In genomic region chr7:30588676-30589434, GRCm38 (mm10) we compare ENCODE assay signal across 8 mouse cellular contexts. TPM values are rescaled to one million over a fixed set of nuclear protein-coding genes. Genes with fewer than 3 reads are reported as not detected.
DNase-seq lines count a peak whose midpoint lies in the region; ATAC-seq and TF ChIP-seq lines count a peak whose summit lies in the region.

Kmt2b (minus strand) TSS chr7:30588726.

- no peaks in the 10 kb centered on the region for H3K9me3 ChIP-seq in ES-Bruce4 (replicated peaks; ENCODE audit: control insufficient read depth, insufficient read depth, low read length, poor library complexity, severe bottlenecking)
- no peaks in the 10 kb centered on the region for H3K9me3 ChIP-seq in forebrain, embryonic 13.5 days (replicated peaks)
- H3K9me3 ChIP-seq in liver, postnatal 0 days (ENCODE audit: low read length), result no peaks in the 10 kb centered on the region
- no peaks in the 10 kb centered on the region for H3K9me3 ChIP-seq in neural tube, embryonic 14.5 days (ENCODE audit: control insufficient read depth, low read length)

- peaks cover 25% of the 10 kb centered on the region for H3K36me3 ChIP-seq in ES-Bruce4 (ENCODE audit: control insufficient read depth, insufficient read depth, low read length, poor library complexity, severe bottlenecking)
- peaks cover 30% of the 10 kb centered on the region for H3K36me3 ChIP-seq in forebrain, embryonic 13.5 days (ENCODE audit: poor library complexity, severe bottlenecking)
- peaks cover 30% of the 10 kb centered on the region for H3K36me3 ChIP-seq in liver, postnatal 0 days (replicated peaks; ENCODE audit: insufficient read depth, low read length)
- peaks cover 28% of the 10 kb centered on the region for H3K36me3 ChIP-seq in neural tube, embryonic 14.5 days (ENCODE audit: control insufficient read depth, insufficient read depth, low read length)

- DNase-seq in heart, postnatal 10 days, result peak; percentile 96 to 98
- DNase-seq in large intestine, adult 2 months (ENCODE audit: low read depth, low spot score), result peak; percentile 98
- peak; percentile 96 for DNase-seq in liver, postnatal 0 days
- peak; percentile 94 for DNase-seq in testis, postnatal 10 days (ENCODE audit: low spot score)

- H3K4me2 ChIP-seq in forebrain, embryonic 13.5 days, result peak within 1 kb of the TSS; percentile 97
- H3K4me2 ChIP-seq in liver, postnatal 0 days (ENCODE audit: low read depth, low read length), result peak within 1 kb of the TSS; percentile 88
- H3K4me2 ChIP-seq in neural tube, embryonic 14.5 days (ENCODE audit: low read depth, low read length), result peak within 1 kb of the TSS; percentile 97

- H3K4me3 ChIP-seq in ES-Bruce4 (ENCODE audit: low read depth, low read length), result peak within 1 kb of the TSS; percentile 100
- peak within 1 kb of the TSS; percentile 97 for H3K4me3 ChIP-seq in forebrain, embryonic 13.5 days
- peak within 1 kb of the TSS; percentile 99 for H3K4me3 ChIP-seq in liver, postnatal 0 days (ENCODE audit: low read depth, low read length)
- peak within 1 kb of the TSS; percentile 93 for H3K4me3 ChIP-seq in neural tube, embryonic 14.5 days (ENCODE audit: low read depth, low read length)

- under 1% methylated on average over 51 of the region's 68 CpGs for WGBS in forebrain, embryonic 13.5 days
- under 1% methylated on average over 61 of the region's 68 CpGs for WGBS in large intestine, adult 2 months
- under 1% methylated on average over 54 of the region's 68 CpGs for WGBS in liver, postnatal 0 days (ENCODE audit: insufficient replicate concordance)
- WGBS in neural tube, embryonic 14.5 days, result 0% methylated on average over 52 of the region's 68 CpGs

- peak within 1 kb of the TSS; percentile 98 for H3K9ac ChIP-seq in ES-Bruce4 (ENCODE audit: low read depth, poor library complexity, severe bottlenecking)
- H3K9ac ChIP-seq in forebrain, embryonic 13.5 days, result peak within 1 kb of the TSS; percentile 99
- peak within 1 kb of the TSS; percentile 99 for H3K9ac ChIP-seq in liver, postnatal 0 days (replicated peaks)
- H3K9ac ChIP-seq in neural tube, embryonic 14.5 days (replicated peaks; ENCODE audit: low read depth, low read length), result peak within 1 kb of the TSS; percentile 96

- no peak for TF ChIP-seq EP300 in ES-Bruce4 (IDR thresholded peaks at IDR 0.05; ENCODE audit: insufficient read depth, low read depth, low read length)
- no peak for TF ChIP-seq EP300 in liver, postnatal 0 days (IDR thresholded peaks at IDR 0.05; ENCODE audit: low read depth)

- peak; percentile 89 for ATAC-seq in cerebellum, adult (ENCODE audit: insufficient number of reproducible peaks, low FRiP score, low TSS enrichment)
- ATAC-seq in forebrain, embryonic 13.5 days, result peak; percentile 95
- peak; percentile 93 for ATAC-seq in liver, postnatal 0 days
- peak; percentile 93 for ATAC-seq in neural tube, embryonic 14.5 days (ENCODE audit: low read depth)

- TF ChIP-seq POLR2A in ES-Bruce4 (IDR thresholded peaks at IDR 0.05; ENCODE audit: insufficient read depth, low read length), result no peak

- no peaks in the 10 kb centered on the region for H3K27me3 ChIP-seq in ES-Bruce4 (ENCODE audit: control insufficient read depth, insufficient read depth, low read length, poor library complexity, severe bottlenecking)
- no peaks in the 10 kb centered on the region for H3K27me3 ChIP-seq in forebrain, embryonic 13.5 days
- no peaks in the 10 kb centered on the region for H3K27me3 ChIP-seq in liver, postnatal 0 days (ENCODE audit: insufficient read depth, low read length)
- peaks cover 3% of the 10 kb centered on the region; the same call in 1 of the 2 replicates for H3K27me3 ChIP-seq in neural tube, embryonic 14.5 days (ENCODE audit: control insufficient read depth, insufficient read depth, low read length)

- no peak for TF ChIP-seq CTCF in ES-Bruce4 (IDR thresholded peaks at IDR 0.05; ENCODE audit: low read depth, low read length)
- 0 out of 2 replicates have a peak, but pooled peaks have one; percentile 6 for TF ChIP-seq CTCF in liver, postnatal 0 days (IDR thresholded peaks at IDR 0.05; ENCODE audit: low read depth)

- intact Hi-C loops in heart, postnatal 10 days (cut with DNase I), result loop anchor here (1.0 to 2.0 kb wide), 4 partner anchors 19 to 270 kb away; partner anchors contain the start of gene Tmem147

- H3K27ac ChIP-seq in ES-Bruce4 (ENCODE audit: insufficient read depth, low read length), result peak within 1 kb of the TSS; percentile 66
- H3K27ac ChIP-seq in forebrain, embryonic 13.5 days, result peak within 1 kb of the TSS; percentile 93
- H3K27ac ChIP-seq in liver, postnatal 0 days (ENCODE audit: low read depth), result peak within 1 kb of the TSS; percentile 97
- H3K27ac ChIP-seq in neural tube, embryonic 14.5 days (ENCODE audit: low read depth, low read length), result peak within 1 kb of the TSS; percentile 92

- peaks cover 4% of the 10 kb centered on the region for H3K4me1 ChIP-seq in ES-Bruce4 (ENCODE audit: control insufficient read depth, insufficient read depth, low read length)
- H3K4me1 ChIP-seq in forebrain, embryonic 13.5 days, result peaks cover 23% of the 10 kb centered on the region
- H3K4me1 ChIP-seq in liver, postnatal 0 days (ENCODE audit: insufficient read depth), result peaks cover 19% of the 10 kb centered on the region; the same call in 1 of the 2 replicates
- H3K4me1 ChIP-seq in neural tube, embryonic 14.5 days (ENCODE audit: control insufficient read depth, insufficient read depth, low read length), result peaks cover 13% of the 10 kb centered on the region

RNA-seq across cellular contexts. Expression of gene Kmt2b, which starts in this region (rescaled TPM):
- polyA plus RNA-seq in ES-Bruce4 (2011; ENCODE audit: insufficient read depth, insufficient read length, low read depth, missing spikeins), result 70.2 and 81.4 TPM in 2 replicates
- polyA plus RNA-seq in forebrain, embryonic 13.5 days (2015; fragmentation: Nextera tagmentation; extraction: Ambion mirVana), result 11.6 and 14.1 TPM in 2 replicates
- total RNA-seq in heart, postnatal 10 days (2021), result 10 to 100 TPM; 25.8 to 30.2 TPM
- 31.5 and 37.2 TPM in 2 replicates for polyA plus RNA-seq in large intestine, adult 2 months (2012; rRNA removed)
- 1.9 and 3.1 TPM in 2 replicates for polyA plus RNA-seq in liver, postnatal 0 days (2015; fragmentation: Nextera tagmentation; extraction: Ambion mirVana)
- polyA plus RNA-seq in neural tube, embryonic 14.5 days (2014; fragmentation: Nextera tagmentation; extraction: Ambion mirVana), result 13.6 and 14.6 TPM in 2 replicates

Comparison
In these comparisons a context has a peak if more than half of its experiments do, and no peak if none do; other contexts are left out.
1. Peak in every context shown above with its lines: DNase-seq, ATAC-seq, H3K4me3 ChIP-seq and H3K27ac ChIP-seq.